Mouse (Mus musculus) ES-E14 (cell line): ENCODE results near the gene Ercc2.

ENCODE experiments used
- CHD2 ChIP-seq: IDR thresholded peaks from 2 replicates; pipeline ENCODE4 v1.6.1; 2014; ENCODE audit warnings: mild to moderate bottlenecking, low read depth, low read length, inconsistent platforms
- HCFC1 ChIP-seq: IDR thresholded peaks from 2 replicates; pipeline ENCODE4 v1.6.1; 2012; ENCODE audit warnings: low read length, inconsistent platforms, borderline replicate concordance; ENCODE audit not compliant: insufficient read depth
- MAFK ChIP-seq: IDR thresholded peaks from 2 replicates; pipeline ENCODE4 v1.6.1; 2014; ENCODE audit warnings: mild to moderate bottlenecking, low read depth, low read length, inconsistent platforms; ENCODE audit not compliant: insufficient read depth
- ZC3H11A ChIP-seq: IDR thresholded peaks from 2 replicates; pipeline ENCODE4 v1.6.1; 2012; ENCODE audit warnings: low read depth, mild to moderate bottlenecking, inconsistent platforms, low read length, borderline replicate concordance

DNA sequence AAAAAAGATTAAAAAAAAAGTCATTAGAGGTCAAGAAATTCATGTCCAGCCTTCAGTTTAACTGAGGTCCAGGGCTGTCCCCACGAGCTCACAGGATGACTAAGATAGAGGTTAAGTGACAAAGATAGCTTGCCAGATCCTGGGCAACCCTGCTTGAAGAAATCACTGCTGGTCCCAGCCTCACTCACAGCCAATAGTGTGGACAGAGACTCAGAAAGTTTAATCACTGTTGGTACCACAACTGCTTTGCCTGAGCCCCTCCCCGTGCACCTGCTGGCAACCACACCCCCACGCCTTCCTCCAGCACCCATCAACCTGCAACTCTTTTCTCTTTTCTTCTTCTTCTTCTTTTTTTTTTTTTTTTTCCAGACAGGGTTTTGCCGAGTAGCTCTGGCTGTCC lies 42.2 kb downstream of the Ercc2 start:
- no peak for TF ChIP-seq CHD2
- no peak for TF ChIP-seq MAFK
- TF ChIP-seq ZC3H11A, result no peak
- no peak for TF ChIP-seq HCFC1
